Mouse (Mus musculus): ENCODE results near the gene Zfp108. TPM values are rescaled to one million over a fixed set of nuclear protein-coding genes. Genes with fewer than 3 reads are reported as not detected.
"Not testable (repeated sequence)": the region's sequence is repeated elsewhere in the genome, so short reads cannot be mapped to it uniquely, and the experiment has no call there.

Zfp108 gene
- polyA plus RNA-seq, 1 experiment from 2014 or later: 3.2 TPM

- Histone ChIP-seq H3K36me3 (ENCODE audit: insufficient read depth, low read length) (peaks cover 8% of the 10 kb centered on the region; the same call in 1 of the 2 replicates), H3K27me3 (ENCODE audit: insufficient read depth, low read length) (no peaks in the 10 kb centered on the region), H3K27ac (no peak overlapping the region), H3K9ac (ENCODE audit: low read depth, low read length) (no peak overlapping the region), H3K9me3 (replicated peaks; ENCODE audit: low read length) (no peaks in the 10 kb centered on the region), H3K4me3 (replicated peaks; ENCODE audit: low read depth, low read length) (no peak overlapping the region), H3K4me2 (ENCODE audit: low read length) (no peak overlapping the region), H3K4me1 (replicated peaks; ENCODE audit: insufficient read depth, low read length) (peaks cover 4% of the 10 kb centered on the region; the same call in 1 of the 2 replicates)
- WGBS: 79% methylated on average over 3 of the region's 3 CpGs
- DNase-seq (ENCODE audit: low spot score): no peak
- no peak for TF ChIP-seq CTCF (IDR thresholded peaks at IDR 0.05; ENCODE audit: low read depth)
- ATAC-seq (replicated peaks; ENCODE audit: low FRiP score, low read depth): no peak
Measured at GRCm38 (mm10) chr7:24269256-24269655, 14.7 kb downstream of the Zfp108 start.

GRCm38 (mm10) chr7:24269667-24270287 lies 15.2 kb downstream of the Zfp108 start:
- H3K27ac ChIP-seq: 0 out of 2 replicates have a peak overlapping the region, but pooled peaks have one; percentile 68
- TF ChIP-seq CTCF (IDR thresholded peaks at IDR 0.05; ENCODE audit: low read depth): no peak
- no peaks in the 10 kb centered on the region for H3K27me3 ChIP-seq (ENCODE audit: insufficient read depth, low read length)
- ATAC-seq (replicated peaks; ENCODE audit: low FRiP score, low read depth): peak; percentile 41; the same call in 1 of the 2 replicates
- no peaks in the 10 kb centered on the region for H3K9me3 ChIP-seq (replicated peaks; ENCODE audit: low read length)
- DNase-seq (ENCODE audit: low spot score): no peak
- 36% methylated on average over 7 of the region's 7 CpGs for WGBS
- H3K4me1 ChIP-seq (replicated peaks; ENCODE audit: insufficient read depth, low read length): peaks cover 4% of the 10 kb centered on the region; the same call in 1 of the 2 replicates
- peaks cover 14% of the 10 kb centered on the region for H3K36me3 ChIP-seq (ENCODE audit: insufficient read depth, low read length)
- peak overlapping the region; percentile 91 for H3K4me2 ChIP-seq (ENCODE audit: low read length)
- peak overlapping the region; percentile 65 for H3K9ac ChIP-seq (ENCODE audit: low read depth, low read length)
- H3K4me3 ChIP-seq (replicated peaks; ENCODE audit: low read depth, low read length): peak overlapping the region; percentile 63

- peak within 1 kb of the TSS; percentile 68; the same call in 1 of the 2 replicates for H3K27ac ChIP-seq
- 0% methylated on average over 12 of the region's 12 CpGs for WGBS
- no peaks in the 10 kb centered on the region for H3K27me3 ChIP-seq (ENCODE audit: insufficient read depth, low read length)
- peak within 1 kb of the TSS; percentile 91 for H3K4me2 ChIP-seq (ENCODE audit: low read length)
- peak within 1 kb of the TSS; percentile 63 for H3K4me3 ChIP-seq (replicated peaks; ENCODE audit: low read depth, low read length)
- DNase-seq (ENCODE audit: low spot score) (peak; percentile 96), ATAC-seq (replicated peaks; ENCODE audit: low FRiP score, low read depth) (peak; percentile 95)
- peaks cover 18% of the 10 kb centered on the region for H3K36me3 ChIP-seq (ENCODE audit: insufficient read depth, low read length)
- peak within 1 kb of the TSS; percentile 65 for H3K9ac ChIP-seq (ENCODE audit: low read depth, low read length)
- peaks cover 4% of the 10 kb centered on the region; the same call in 1 of the 2 replicates for H3K4me1 ChIP-seq (replicated peaks; ENCODE audit: insufficient read depth, low read length)
- H3K9me3 ChIP-seq (replicated peaks; ENCODE audit: low read length): no peaks in the 10 kb centered on the region
- TF ChIP-seq CTCF (IDR thresholded peaks at IDR 0.05; ENCODE audit: low read depth): no peak
Measured at GRCm38 (mm10) chr7:24270288-24270672, 15.7 kb downstream of the Zfp108 start, which contains the start of gene Zfp93. Zfp93 (plus strand) TSS chr7:24270420.

- Histone ChIP-seq H3K36me3 (ENCODE audit: insufficient read depth, low read length) (peaks cover 18% of the 10 kb centered on the region), H3K4me2 (ENCODE audit: low read length) (0 out of 2 replicates have a peak overlapping the region, but pooled peaks have one; percentile 91), H3K9ac (ENCODE audit: low read depth, low read length) (no peak overlapping the region), H3K9me3 (replicated peaks; ENCODE audit: low read length) (no peaks in the 10 kb centered on the region), H3K4me3 (replicated peaks; ENCODE audit: low read depth, low read length) (no peak overlapping the region), H3K4me1 (replicated peaks; ENCODE audit: insufficient read depth, low read length) (peaks cover 4% of the 10 kb centered on the region; the same call in 1 of the 2 replicates), H3K27ac (no peak overlapping the region), H3K27me3 (ENCODE audit: insufficient read depth, low read length) (no peaks in the 10 kb centered on the region)
- no peak for DNase-seq (ENCODE audit: low spot score)
- 93% methylated on average over 6 of the region's 6 CpGs for WGBS
- ATAC-seq (replicated peaks; ENCODE audit: low FRiP score, low read depth): no peak
- TF ChIP-seq CTCF (IDR thresholded peaks at IDR 0.05; ENCODE audit: low read depth): no peak
Measured at GRCm38 (mm10) chr7:24271191-24271590, 16.6 kb downstream of the Zfp108 start.

- ATAC-seq (replicated peaks; ENCODE audit: low FRiP score, low read depth) (no peak), DNase-seq (ENCODE audit: low spot score) (no peak)
- WGBS: 94% methylated on average over 4 of the region's 4 CpGs
- H3K27ac ChIP-seq: no peak overlapping the region
- H3K4me1 ChIP-seq (replicated peaks; ENCODE audit: insufficient read depth, low read length): peaks cover 4% of the 10 kb centered on the region; the same call in 1 of the 2 replicates
- H3K4me3 ChIP-seq (replicated peaks; ENCODE audit: low read depth, low read length): no peak overlapping the region
- no peak overlapping the region for H3K9ac ChIP-seq (ENCODE audit: low read depth, low read length)
- H3K4me2 ChIP-seq (ENCODE audit: low read length): no peak overlapping the region
- no peaks in the 10 kb centered on the region for H3K27me3 ChIP-seq (ENCODE audit: insufficient read depth, low read length)
- peaks cover 22% of the 10 kb centered on the region for H3K36me3 ChIP-seq (ENCODE audit: insufficient read depth, low read length)
- no peak for TF ChIP-seq CTCF (IDR thresholded peaks at IDR 0.05; ENCODE audit: low read depth)
- H3K9me3 ChIP-seq (replicated peaks; ENCODE audit: low read length): no peaks in the 10 kb centered on the region
Measured at GRCm38 (mm10) chr7:24274456-24274855, 19.9 kb downstream of the Zfp108 start.

- not testable (repeated sequence) for DNase-seq (ENCODE audit: low spot score); H3K9me3 ChIP-seq (replicated peaks; ENCODE audit: low read length); H3K4me1 ChIP-seq (replicated peaks; ENCODE audit: insufficient read depth, low read length); H3K9ac ChIP-seq (ENCODE audit: low read depth, low read length); H3K27ac ChIP-seq; ATAC-seq (replicated peaks; ENCODE audit: low FRiP score, low read depth); H3K4me3 ChIP-seq (replicated peaks; ENCODE audit: low read depth, low read length); H3K4me2 ChIP-seq (ENCODE audit: low read length); H3K27me3 ChIP-seq (ENCODE audit: insufficient read depth, low read length)
- peaks cover 18% of the 10 kb centered on the region for H3K36me3 ChIP-seq (ENCODE audit: insufficient read depth, low read length)
- 83% methylated on average over 3 of the region's 3 CpGs for WGBS
Measured at GRCm38 (mm10) chr7:24278771-24279170, 24.2 kb downstream of the Zfp108 start.

All from kidney, postnatal 0 days (tissue).